Mouse (Mus musculus): ENCODE data around the gene Ube4a. TPM values are rescaled to one million over a fixed set of nuclear protein-coding genes. Genes with fewer than 3 reads are reported as not detected.

Ube4a gene
- total RNA-seq, 2 experiments from 2014 or later, result 97.9 to 105 TPM

Other genes starting within 250 kb of the Ube4a start
- 10 to 100 TPM; 41.2 to 48.9 TPM for gene Phldb1, start 230.4 kb downstream of the Ube4a start, total RNA-seq (2021)
- 100 to 1,000 TPM; 173 to 185 TPM for gene Arcn1, start 197.8 kb downstream of the Ube4a start, total RNA-seq (2021)
- 10 to 100 TPM; 68.9 to 97.6 TPM for gene Ift46, start 197.7 kb downstream of the Ube4a start, total RNA-seq (2021)
- 1 to 10 TPM; 2.2 to 8.8 TPM for gene Tmem25, start 166.3 kb downstream of the Ube4a start, total RNA-seq (2021)
- 1 to 10 TPM; 1.2 to 4.1 TPM for gene Ttc36, start 162.5 kb downstream of the Ube4a start, total RNA-seq (2021)
- 10 to 100 TPM; 31.9 to 38.3 TPM for gene Kmt2a, start 84.3 kb downstream of the Ube4a start, total RNA-seq (2021)
- 100 to 1,000 TPM; 605 to 637 TPM for gene Atp5l, start 44.9 kb downstream of the Ube4a start, total RNA-seq (2021)
- under 1 TPM in 1 of 2 experiments, not detected in 1; 0.30 TPM for gene Cd3g, start 14.8 kb upstream of the Ube4a start, total RNA-seq (2021)
- 1 to 10 TPM in 1 of 2 experiments, not detected in 1; 1.5 TPM for gene Cd3d, start 16.2 kb upstream of the Ube4a start, total RNA-seq (2021)
- gene Cd3e, start 44.0 kb upstream of the Ube4a start, total RNA-seq (2021), result under 1 TPM in 1 of 2 experiments, not detected in 1; 0.60 TPM
- gene Mpzl2, start 74.2 kb upstream of the Ube4a start, total RNA-seq (2021), result 10 to 100 TPM in 1 of 2 experiments, 1 to 10 TPM in 1; 8.3 to 10.4 TPM
- gene Mpzl3, start 89.6 kb upstream of the Ube4a start, total RNA-seq (2021), result 10 to 100 TPM in 1 of 2 experiments, 1 to 10 TPM in 1; 5.3 to 12.2 TPM
- gene Jaml, start 113.6 kb upstream of the Ube4a start, total RNA-seq (2021), result 1 to 10 TPM; 1.9 to 3.1 TPM
- gene Scn2b, start 152.2 kb upstream of the Ube4a start, total RNA-seq (2021), result 10 to 100 TPM; 10.6 to 15.7 TPM
- gene Scn4b, start 172.8 kb upstream of the Ube4a start, total RNA-seq (2021), result under 1 TPM; 0.60 to 0.66 TPM
- under 1 TPM in 1 of 2 experiments, not detected in 1; 0.36 TPM for gene BC049352, start 216.4 kb upstream of the Ube4a start, total RNA-seq (2021)
- gene Tmprss4, start 238.5 kb upstream of the Ube4a start, total RNA-seq (2021), result not detected

Data from adrenal gland, postnatal 36 days (tissue).